Mouse (Mus musculus): ENCODE measurements around the gene Ncapg2.

- no peak for TF ChIP-seq CTCF (IDR thresholded peaks at IDR 0.05; ENCODE audit: low read depth, low read length)
- no peak for TF ChIP-seq POLR2A (IDR thresholded peaks at IDR 0.05; ENCODE audit: insufficient read depth, low read length)
- TF ChIP-seq EP300 (IDR thresholded peaks at IDR 0.05; ENCODE audit: insufficient read depth, low read depth, low read length), result no peak
Observed at GRCm38 (mm10) chr12:116460379-116461065, 55.3 kb downstream of the Ncapg2 start.
